Mouse (Mus musculus) spleen, postnatal 4 days (tissue): ENCODE data around the gene Siah2.

ENCODE experiments used
- DNase-seq, 2 experiments: peaks; one replicate each; pipeline ENCODE4 v3.0.0; 2022; ENCODE audit warnings: low spot score in 2 of 2

The Siah2 gene

DNA sequence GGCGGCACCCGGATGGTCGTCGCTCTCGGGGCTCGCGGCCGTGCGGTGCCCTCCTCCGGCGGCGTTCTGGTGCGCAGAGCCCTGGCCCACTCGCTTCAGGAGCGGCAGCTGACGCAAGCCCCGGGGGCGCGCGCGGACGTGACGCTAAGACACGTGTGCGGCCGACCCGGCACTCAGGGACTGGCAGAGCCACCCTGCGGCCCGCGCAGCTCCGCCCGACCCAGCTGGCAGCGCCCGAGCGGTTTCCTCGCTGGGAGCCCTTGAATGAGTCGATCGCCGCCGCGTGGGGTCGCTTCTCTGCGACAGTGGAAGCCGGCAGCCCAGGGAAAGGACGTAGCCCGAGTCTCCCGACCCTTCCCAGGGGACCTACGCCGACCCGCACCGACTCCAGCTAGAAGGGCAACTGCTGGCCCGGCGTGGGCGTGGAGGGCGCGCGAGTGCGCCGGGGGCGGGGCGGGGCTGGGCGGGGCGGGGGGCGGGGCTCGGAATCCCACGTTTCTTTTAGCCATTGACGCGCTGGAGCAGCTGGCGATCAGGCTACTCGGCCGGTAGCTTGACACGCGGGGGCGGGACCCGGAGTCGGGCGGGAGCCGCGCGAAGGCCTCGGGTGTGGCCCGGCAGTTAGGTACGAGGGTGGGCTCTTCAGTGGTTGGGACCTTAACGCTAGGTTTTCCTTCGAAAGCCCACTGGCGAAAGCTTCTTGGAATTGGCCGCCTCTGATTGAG lies at the start of gene Siah2:
Gene Siah2 (minus strand): TSS at position 404 of the 725 bp plus-strand sequence.
- DNase-seq: peak; percentile 81 to 89

DNA sequence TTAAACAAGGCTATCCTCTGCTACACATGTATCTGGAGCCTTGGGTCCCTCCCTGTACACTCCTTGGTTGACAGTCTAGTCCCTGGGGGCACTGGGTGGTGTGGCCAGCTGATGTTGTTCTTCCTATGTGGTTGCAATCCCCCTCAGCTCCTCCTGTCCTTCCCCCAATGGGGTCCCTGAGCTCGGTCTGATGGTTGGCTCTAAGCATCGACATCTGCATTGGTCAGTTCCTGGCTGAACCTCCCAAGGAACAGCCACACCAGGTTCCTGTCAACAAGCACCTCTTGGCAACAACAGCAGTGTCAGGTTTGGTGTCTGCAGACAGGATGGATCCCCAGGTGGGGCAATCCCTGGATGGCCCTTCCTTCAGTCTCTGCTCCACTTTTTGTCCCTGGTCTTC lies 47.3 kb upstream of the Siah2 start:
- DNase-seq: no peak

DNA sequence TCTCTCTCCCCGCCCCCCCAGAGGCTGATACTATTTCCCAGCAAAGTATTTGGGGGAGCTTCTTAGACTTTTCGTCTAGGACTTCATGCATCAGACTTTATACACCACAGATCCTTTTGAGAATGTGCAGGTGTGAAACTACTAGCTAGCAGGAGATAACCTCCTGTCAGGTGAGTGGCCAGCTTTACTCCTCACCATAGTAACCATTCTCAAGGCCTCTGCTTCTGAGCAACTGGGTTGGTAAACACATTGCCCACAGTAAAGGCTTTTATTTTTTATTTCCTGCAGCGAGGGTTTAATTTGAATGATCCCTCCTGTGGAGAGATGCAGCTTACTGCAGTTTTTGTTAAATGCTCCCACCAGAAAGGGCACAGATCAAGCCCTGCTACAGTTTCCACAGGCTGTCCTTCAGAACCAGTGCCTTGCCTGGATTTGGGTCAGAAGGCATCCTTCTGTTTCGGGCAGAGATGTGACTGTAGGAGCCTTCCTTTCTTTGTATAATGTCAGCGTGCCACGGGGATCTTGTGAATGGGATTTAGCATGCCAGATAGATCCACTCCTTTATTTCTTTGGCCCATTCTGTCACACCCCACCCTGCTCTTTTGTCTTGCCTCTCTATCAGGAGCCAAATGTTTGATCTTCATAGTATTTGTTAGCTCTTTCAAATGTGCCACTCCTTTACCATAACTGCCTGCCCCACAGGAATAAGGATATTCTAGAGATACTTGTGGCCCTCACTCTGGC lies 46.3 kb upstream of the Siah2 start:
- DNase-seq: no peak

DNA sequence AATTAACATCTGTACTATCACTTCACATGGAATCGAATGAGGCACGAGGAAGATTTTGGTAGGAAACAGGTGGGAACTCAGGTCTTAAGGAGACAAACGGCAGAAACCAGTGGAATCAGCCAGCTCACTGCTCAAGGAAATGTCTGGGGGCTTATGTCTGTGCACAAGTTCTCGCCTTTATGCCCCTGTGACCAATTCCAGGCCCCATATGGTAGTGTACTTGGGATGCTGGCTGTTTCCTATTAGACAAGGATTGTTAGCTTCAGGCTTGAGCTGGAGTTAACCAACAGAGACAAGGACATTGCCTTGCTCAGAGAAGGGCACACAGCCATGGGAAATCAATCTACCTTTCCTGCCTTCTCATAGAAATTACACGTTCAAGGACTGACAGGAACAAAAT lies 39.3 kb upstream of the Siah2 start:
- DNase-seq: no peak

DNA sequence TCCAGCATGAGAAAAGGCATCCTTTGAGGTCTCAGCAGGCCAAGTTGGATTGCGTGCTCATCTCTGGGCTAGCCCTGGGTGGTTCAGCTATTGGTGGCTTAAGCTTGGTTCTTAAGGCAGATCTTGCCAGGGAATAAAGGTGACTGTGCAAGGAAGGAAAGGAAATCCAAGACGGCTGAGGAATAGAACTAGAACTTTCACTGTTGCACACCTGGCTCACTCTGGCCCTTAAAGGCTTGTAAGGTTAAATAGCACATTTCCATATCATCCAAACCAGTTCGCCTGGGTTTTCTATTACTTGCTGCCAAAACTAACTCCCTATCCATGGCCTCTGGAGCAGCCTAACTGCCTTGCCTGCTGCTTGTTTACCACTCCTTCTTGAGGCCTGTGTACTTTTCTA lies 38.4 kb upstream of the Siah2 start:
- DNase-seq: no peak

DNA sequence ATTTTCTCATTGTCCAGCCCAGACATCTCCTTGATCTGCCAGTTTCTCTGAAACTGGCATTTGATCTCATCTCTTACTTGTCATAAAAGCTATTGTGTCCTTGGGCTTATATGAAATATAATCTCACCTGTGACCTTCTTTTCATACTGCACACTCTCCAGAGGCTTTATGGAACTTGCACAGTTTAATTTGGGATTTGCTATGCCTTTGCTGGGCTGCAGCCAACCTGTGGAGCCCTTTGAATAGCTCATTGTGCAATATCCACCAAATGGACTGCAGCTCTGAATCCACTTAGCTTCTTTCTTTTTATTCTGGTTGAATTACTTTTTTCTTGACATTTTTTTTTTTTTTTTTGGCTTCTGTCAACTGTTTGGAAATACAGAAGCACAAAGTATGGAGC lies 37.3 kb upstream of the Siah2 start:
- DNase-seq: no peak

DNA sequence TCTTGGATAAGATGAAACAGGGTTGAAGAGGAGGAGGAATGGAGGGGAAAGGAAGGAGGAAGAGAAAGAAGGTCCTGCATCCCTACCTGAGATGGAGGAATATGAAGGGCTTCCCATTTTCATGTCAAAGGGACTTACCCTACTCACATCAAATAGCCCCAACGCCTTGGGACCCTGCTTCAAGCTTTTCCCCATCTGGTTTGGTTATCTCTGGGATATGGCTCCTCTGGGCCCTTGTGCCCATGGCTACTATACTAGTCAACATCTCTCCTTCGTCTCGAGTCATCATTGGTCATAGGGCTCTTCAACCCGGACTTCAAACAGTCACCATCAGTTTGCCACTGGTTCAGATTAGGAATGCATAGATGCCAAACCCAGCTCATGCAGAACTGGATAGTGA lies 35.4 kb upstream of the Siah2 start:
- no peak for DNase-seq

DNA sequence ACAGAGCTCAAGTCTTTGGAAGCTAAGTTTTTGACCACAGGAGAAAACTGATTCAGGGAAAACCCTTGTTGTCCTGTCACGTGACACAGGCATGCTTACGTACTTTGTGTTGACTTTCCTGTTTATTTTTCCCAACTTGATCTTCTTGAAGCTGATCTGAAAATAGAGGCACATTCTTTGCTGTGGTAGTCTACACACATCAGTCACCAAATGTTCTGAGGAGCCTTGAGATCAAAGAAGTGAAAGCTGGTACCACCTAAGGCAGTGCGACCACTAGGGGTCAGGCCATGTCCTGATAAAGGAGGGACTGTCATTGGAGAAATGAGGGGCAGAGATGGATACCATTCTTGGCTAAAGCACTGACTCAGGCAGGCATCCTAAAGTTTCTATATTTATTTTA lies 34.8 kb upstream of the Siah2 start:
- no peak for DNase-seq

DNA sequence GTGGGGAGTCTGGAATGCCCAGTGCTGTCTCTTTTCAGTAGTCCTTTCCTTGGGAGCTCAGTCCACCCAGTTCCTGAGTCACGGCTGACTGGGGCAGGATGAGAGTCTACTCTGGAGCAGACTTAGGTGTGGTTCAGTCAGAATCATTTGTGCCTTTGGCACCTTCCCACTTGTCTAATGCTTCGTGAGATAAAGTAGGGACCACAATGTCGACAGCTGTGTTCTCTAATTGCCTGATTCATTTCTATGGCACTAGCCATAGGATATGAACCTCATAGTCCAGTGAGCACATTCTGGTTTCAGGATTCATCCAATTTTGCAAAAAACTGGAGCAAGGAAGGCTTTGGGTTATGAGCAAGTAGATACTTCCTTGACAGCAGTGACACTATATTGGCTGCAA lies 34.2 kb upstream of the Siah2 start:
- no peak for DNase-seq

DNA sequence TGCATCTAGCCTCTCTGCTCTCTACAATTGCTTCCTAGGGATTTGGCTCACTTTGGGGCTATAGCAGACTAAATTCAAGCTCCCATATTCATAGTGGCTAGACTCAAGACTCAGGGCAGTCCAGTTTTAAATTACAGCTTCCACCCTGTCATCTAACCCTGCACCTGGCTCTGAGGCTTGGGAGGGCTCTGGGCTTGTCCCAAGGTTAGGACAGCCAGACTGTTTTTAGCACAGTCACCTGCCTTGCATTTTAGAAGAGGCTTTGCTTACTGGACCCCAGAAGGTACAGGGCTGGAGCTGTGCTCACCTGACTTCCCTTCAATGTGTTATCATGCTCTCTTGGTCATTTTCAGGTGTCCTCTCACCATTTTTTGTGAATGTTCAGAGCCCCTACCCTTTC lies 32.6 kb upstream of the Siah2 start:
- no peak for DNase-seq

DNA sequence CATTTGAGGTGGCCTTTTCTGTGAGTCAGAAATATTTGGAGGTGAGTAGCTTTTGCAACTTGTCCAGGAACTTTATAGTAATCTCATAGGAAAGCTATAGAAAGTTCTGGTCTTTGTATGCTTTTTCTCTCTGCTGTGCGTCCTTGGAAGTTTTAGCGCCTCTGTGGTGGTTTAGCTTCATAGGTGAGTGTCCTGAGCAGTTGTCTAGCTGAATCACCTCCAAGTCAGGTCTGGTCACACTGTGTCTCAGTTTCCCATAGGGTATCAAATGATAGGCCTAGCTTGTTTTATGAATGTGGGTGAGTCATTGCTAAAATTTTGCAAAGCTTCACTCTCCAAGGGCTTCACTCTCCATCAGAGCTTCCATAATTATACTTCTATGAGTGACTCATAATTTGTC lies 31.5 kb upstream of the Siah2 start:
- DNase-seq: no peak

DNA sequence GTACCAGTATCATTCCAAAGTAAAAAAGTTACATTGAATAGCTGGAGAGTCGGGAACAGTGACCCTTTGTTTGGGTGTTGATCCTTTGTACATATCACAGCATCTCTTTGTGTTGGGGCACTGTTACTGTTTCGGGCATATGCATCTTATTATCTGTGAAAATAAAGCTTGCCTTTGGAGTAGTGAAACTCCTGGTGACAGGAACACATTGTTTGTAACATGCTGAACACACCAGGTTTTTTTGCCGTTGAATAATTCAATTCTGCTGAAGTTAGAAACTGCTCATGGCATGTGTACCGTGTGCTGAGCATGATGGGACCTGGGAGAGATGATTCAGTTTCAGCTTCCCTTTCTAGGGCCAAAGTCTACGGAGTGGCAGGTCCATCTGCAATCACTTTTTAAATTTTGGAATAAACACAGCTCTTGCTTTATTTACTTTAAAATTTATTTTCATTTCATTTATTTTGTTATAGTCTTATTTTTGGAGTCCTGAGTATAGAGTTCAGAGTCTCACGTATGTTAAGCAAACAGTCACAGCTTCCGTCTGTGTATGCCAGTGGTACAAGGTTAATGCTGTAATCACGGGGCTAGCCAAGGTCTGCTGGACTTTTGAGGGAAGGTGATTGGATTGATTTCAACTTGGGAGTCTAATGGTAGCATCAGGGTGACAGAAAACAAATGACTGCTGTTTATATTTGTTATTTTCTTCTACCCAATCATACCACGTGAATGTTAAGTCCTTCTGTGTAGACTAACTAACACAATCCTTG lies 27.4 kb upstream of the Siah2 start:
- DNase-seq: no peak

DNA sequence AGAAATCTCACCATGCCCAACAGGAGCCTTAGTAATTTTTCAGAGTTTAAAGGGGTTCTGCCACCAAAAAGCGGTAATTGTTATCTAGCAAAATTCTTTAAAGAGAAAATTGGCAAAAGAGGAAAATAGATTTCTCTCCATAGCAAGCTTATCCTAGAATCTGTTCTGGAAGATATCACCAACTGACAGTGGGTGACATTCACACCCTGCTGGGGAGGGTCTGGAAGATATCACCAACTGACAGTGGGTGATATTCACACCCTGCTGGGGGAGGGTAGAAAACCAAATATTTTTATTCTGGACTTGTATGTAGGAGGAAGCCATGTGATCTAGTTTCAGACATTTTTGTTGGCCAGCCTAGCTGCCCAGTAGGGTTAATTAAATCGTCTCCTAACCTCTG lies 24.5 kb upstream of the Siah2 start:
- DNase-seq: no peak

DNA sequence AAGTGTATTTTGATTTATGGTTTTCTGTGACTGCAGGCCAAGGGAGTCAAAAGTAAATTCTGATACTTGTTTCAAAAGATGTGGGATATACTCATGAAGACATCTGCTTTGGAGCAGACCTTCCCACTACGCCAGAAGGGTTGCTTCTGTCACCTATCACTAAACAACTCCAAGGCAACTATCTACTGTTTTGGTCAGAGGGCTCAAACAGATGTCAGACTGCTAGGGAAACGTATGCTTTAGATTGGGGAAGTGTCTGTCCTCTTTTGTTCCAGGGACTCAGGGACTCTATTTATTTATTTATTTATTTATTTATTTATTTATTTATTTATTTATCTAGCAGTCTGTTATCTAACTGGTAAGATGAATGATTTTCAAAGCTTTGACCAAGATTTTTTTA lies 22.6 kb upstream of the Siah2 start:
- no peak for DNase-seq

DNA sequence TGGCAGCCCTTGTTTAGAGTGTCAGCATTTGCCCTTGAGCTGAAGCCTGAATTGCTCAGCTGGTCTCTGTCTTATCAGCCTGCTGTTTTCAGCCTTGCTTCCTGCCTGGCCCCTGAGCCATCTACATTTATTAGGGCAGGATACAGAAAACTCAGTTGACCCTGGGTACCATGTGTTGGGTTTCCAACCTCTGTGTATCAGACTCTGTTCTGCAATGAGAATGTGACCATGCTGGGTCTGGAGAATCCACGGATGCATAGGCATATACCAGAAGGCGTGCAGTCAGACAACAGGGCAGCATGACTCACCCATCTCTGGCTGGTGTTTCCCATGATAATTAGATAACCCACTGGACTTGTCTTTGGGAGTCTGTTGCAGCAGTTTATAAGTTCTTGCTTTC lies 21.8 kb upstream of the Siah2 start:
- no peak for DNase-seq

DNA sequence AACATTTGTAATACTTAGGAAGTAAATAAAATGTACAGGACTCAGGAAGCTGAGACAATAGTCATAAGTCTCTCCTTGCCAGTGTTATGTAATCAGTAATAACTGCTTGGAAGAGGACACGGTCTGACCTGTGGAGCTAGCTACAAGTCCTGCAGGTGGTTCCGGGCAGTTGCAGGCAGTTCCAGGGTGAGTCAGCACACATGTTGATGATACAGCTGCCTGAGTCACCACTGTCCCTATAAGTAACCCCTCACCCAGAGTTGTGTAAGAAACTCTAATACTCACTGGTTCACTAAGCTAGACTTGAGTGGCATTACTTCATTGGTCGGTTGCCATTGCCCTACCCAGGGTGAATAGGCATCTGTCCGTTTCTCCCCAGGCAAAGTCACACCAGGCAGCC lies 21.0 kb upstream of the Siah2 start:
- no peak for DNase-seq

DNA sequence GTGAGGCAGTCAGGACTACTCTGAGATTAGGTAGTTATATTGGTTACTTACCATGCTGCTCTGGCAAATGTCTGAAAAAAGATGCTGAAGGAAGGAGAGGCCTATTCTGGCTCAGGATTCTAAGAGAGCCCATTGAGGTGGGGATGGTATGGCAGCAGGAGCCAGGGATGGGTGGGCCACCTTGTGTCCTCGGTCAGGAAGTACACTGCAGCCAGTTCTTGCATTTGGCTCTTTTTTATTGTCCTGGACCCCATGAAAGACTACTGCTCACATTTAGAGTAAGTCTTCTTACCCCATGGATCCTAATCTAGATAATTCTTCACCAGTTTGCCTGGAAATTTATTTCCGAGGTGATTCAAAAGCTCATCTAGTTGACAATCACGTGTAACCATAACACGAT lies 12.3 kb upstream of the Siah2 start:
- no peak for DNase-seq

DNA sequence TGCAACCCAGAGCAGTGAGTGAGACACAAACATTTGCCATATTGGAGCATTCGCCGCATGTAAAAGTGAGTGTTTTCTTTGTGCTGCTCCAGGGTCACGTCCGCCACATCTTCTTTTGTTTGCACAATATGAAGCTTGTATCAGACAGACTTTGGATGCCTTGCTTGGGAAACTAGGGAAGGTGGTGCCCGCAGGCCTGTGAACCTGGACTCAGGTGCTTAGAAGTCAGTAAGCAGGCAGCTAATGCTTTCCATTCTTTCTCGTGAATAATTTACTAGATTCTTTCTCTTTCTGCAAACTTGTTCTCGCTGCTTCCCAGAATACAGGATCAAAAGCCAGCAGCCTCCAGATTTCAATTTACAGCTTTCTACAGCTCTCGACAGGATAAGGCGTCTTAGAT lies 11.5 kb upstream of the Siah2 start:
- DNase-seq: no peak

DNA sequence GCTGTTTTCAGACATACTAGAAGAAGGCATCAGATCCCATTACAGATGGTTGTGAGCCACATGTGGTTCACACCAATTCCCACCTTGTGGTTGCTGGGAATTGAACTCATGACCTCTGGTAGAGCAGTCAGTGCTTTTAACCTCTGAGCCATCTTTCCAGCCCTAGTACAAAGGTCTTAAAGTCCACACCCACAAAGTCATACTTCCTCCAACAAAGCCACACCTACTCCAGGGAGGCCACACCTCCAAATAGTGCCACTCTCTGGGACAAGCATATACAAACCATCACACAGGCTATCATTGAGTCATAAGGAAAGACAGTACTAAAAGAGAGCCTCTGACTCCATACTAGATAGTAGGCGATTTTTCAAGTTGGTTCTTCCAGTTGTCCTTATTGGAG lies 10.1 kb upstream of the Siah2 start:
- no peak for DNase-seq

DNA sequence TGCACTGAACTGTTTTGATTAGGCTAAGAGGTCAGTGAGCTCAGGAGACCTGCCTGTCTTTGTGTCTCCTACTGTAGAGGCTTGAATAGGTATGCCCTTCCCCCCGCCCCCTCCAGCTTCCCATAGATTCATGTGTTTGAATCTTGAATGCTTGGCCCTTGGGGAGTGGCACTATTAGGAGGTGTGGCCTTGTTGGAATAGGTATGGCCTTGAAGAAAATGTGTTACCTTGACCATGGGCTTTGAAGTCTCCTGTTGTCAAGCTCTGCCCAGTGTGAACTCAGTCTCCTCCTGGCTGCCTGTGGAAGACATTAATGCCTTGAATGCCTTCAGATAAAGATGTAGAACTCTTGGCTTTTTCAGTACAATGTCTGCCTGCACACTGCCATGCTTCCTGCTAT lies 9.2 kb upstream of the Siah2 start:
- DNase-seq: no peak

DNA sequence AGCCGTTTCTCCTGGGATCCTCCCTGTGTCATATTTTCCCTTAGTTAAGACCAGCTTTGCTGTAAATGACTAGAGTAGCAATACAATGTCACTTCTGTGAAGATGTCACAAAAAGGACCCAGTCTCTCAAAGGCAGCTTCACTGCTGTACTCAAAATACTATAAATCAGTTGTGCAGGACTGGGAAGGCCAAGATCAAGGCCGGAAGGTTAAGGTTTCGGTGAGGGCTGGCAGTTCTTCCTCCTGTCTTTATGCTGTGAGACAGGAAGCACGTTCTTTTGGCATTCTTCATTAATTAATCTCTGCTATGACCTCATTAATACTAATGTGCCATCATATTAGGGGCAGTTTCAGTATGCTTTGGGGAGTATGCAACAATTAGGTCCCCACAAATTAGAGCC lies 5.7 kb upstream of the Siah2 start:
- DNase-seq: no peak

DNA sequence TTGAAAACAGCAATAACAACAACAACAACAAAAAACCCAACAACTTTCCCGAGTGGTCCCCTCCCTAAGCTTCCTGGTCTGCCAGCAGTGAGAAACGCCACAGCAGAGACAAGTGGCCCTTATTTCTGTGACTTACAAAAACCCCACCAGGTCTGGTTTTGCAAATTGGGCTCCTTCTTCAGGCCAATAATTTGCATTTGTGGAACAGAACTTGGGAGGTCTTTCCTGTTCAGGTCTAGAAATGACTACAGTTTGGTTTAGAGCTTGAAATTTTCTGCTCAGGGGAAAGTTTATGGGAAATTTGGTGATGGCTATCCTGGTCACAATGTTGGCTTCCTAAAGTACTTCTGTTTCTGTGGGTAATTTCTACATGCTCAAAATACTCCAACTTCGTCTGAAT lies 4.6 kb upstream of the Siah2 start:
- no peak for DNase-seq

DNA sequence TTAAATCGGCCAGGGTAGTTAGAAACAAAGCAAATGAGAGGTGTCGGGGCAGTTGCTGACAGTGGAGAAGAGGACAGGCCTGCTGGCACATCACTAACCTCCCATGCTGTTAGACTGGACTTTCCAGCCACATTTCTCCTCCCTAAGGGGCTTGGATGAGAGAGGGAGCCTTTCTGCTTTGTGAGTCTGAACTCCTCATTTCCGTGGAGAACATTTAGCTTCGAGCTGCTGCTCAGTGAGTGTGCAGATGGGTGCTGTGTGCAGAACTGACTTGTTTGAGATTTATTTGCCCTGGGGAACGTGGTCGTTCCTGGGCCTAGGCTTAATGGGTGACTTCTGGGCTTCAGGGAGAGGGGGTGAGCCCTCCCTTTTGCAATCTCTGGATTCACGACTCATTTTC lies 3.3 kb upstream of the Siah2 start:
- DNase-seq: no peak
